Mouse (Mus musculus): ENCODE data around the gene Gm266.

DNA sequence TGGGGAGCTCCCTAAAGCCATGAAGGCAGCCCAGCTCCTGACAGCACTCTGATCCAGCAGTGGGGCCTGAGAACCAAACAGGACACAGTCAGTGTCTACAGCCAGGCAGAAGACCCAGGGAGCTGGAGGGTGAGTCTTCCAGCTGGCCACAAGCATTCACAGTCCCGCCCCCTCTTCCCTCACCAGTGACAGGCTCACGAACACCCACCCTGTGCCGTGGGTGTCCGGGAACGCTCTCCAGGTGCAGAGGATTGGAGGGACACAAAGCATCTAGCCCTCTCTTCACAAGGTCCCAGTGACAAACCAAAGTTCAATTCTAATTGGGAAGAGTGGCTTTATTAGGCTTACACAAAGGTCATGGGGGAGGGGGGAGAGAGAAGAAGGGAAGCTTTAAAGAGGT, 34.2 kb upstream of the Gm266 start:
- no peak for TF ChIP-seq CTCF (IDR thresholded peaks at IDR 0.05; ENCODE audit: low read depth)
- no peak for TF ChIP-seq EP300 (IDR thresholded peaks at IDR 0.05; ENCODE audit: low read depth)

Data from liver, postnatal 0 days (tissue).